Mouse (Mus musculus): Measurements from ENCODE around the gene Col25a1. TPM values are rescaled to one million over a fixed set of nuclear protein-coding genes. Genes with fewer than 3 reads are reported as not detected.

Col25a1 gene
- polyA plus RNA-seq, 1 experiment from 2014 or later, result 17.1 TPM

- ATAC-seq (ENCODE audit: low FRiP score, low TSS enrichment) (peak; percentile 93), DNase-seq (peak; percentile 91)
- H3K27ac ChIP-seq (replicated peaks; ENCODE audit: low read depth, low read length), result 0 out of 2 replicates have a peak overlapping the region, but pooled peaks have one; percentile 21
- H3K4me2 ChIP-seq (ENCODE audit: low read length), result peak overlapping the region; percentile 97
- no peaks in the 10 kb centered on the region for H3K27me3 ChIP-seq (ENCODE audit: control insufficient read depth, insufficient read depth, low read length)
- H3K4me3 ChIP-seq (replicated peaks; ENCODE audit: low read depth, low read length), result peak overlapping the region; percentile 47
- peaks cover 4% of the 10 kb centered on the region; the same call in 1 of the 2 replicates for H3K4me1 ChIP-seq (ENCODE audit: control insufficient read depth, insufficient read depth, low read length)
- no peaks in the 10 kb centered on the region for H3K36me3 ChIP-seq (ENCODE audit: control insufficient read depth, insufficient read depth, low read length)
- WGBS, result under 1% methylated on average over 40 of the region's 40 CpGs
- H3K9ac ChIP-seq (replicated peaks; ENCODE audit: low read length), result peak overlapping the region; percentile 50
- no peaks in the 10 kb centered on the region for H3K9me3 ChIP-seq (ENCODE audit: control insufficient read depth, low read length)
These were observed 49.1 kb downstream of the Col25a1 start for GRCm38 (mm10) chr3:130180181-130180940.

- WGBS, result under 1% methylated on average over 40 of the region's 40 CpGs
- H3K27ac ChIP-seq (replicated peaks; ENCODE audit: low read depth, low read length), result 0 out of 2 replicates have a peak overlapping the region, but pooled peaks have one; percentile 15
- ATAC-seq (ENCODE audit: low FRiP score, low TSS enrichment), result peak; percentile 60
These were observed 49.8 kb downstream of the Col25a1 start for GRCm38 (mm10) chr3:130180964-130181590.

GRCm38 (mm10) chr3:130181591-130181980, 50.3 kb downstream of the Col25a1 start:
- Histone ChIP-seq H3K9me3 (ENCODE audit: control insufficient read depth, low read length) (no peaks in the 10 kb centered on the region), H3K4me2 (ENCODE audit: low read length) (peak overlapping the region; percentile 97), H3K4me3 (replicated peaks; ENCODE audit: low read depth, low read length) (peak overlapping the region; percentile 47), H3K4me1 (ENCODE audit: control insufficient read depth, insufficient read depth, low read length) (peaks cover 4% of the 10 kb centered on the region; the same call in 1 of the 2 replicates), H3K27ac (replicated peaks; ENCODE audit: low read depth, low read length) (no peak overlapping the region), H3K9ac (replicated peaks; ENCODE audit: low read length) (no peak overlapping the region; the same call in 1 of the 2 replicates), H3K27me3 (ENCODE audit: control insufficient read depth, insufficient read depth, low read length) (no peaks in the 10 kb centered on the region), H3K36me3 (ENCODE audit: control insufficient read depth, insufficient read depth, low read length) (no peaks in the 10 kb centered on the region)
- ATAC-seq (ENCODE audit: low FRiP score, low TSS enrichment) (no peak), DNase-seq (no peak)
- WGBS, result 22% methylated on average over 8 of the region's 8 CpGs

More at GRCm38 (mm10) chr3:130180964-130181590, 49.8 kb downstream of the Col25a1 start:
- H3K9ac ChIP-seq (replicated peaks; ENCODE audit: low read length), result peak overlapping the region; percentile 50
- DNase-seq, result peak; percentile 58
- peaks cover 4% of the 10 kb centered on the region; the same call in 1 of the 2 replicates for H3K4me1 ChIP-seq (ENCODE audit: control insufficient read depth, insufficient read depth, low read length)
- H3K4me2 ChIP-seq (ENCODE audit: low read length), result peak overlapping the region; percentile 97
- H3K36me3 ChIP-seq (ENCODE audit: control insufficient read depth, insufficient read depth, low read length), result no peaks in the 10 kb centered on the region
- H3K27me3 ChIP-seq (ENCODE audit: control insufficient read depth, insufficient read depth, low read length), result no peaks in the 10 kb centered on the region
- peak overlapping the region; percentile 47 for H3K4me3 ChIP-seq (replicated peaks; ENCODE audit: low read depth, low read length)
- H3K9me3 ChIP-seq (ENCODE audit: control insufficient read depth, low read length), result no peaks in the 10 kb centered on the region

- H3K36me3 ChIP-seq (ENCODE audit: control insufficient read depth, insufficient read depth, low read length), result no peaks in the 10 kb centered on the region
- WGBS, result 79% methylated on average over 4 of the region's 4 CpGs
- DNase-seq, result no peak
- peak overlapping the region; percentile 10; the same call in 1 of the 2 replicates for H3K4me3 ChIP-seq (replicated peaks; ENCODE audit: low read depth, low read length)
- H3K4me2 ChIP-seq (ENCODE audit: low read length), result peak overlapping the region; percentile 97
- peaks cover 4% of the 10 kb centered on the region; the same call in 1 of the 2 replicates for H3K4me1 ChIP-seq (ENCODE audit: control insufficient read depth, insufficient read depth, low read length)
- no peaks in the 10 kb centered on the region for H3K9me3 ChIP-seq (ENCODE audit: control insufficient read depth, low read length)
- no peak overlapping the region for H3K9ac ChIP-seq (replicated peaks; ENCODE audit: low read length)
- no peaks in the 10 kb centered on the region for H3K27me3 ChIP-seq (ENCODE audit: control insufficient read depth, insufficient read depth, low read length)
- ATAC-seq (ENCODE audit: low FRiP score, low TSS enrichment), result no peak
- no peak overlapping the region for H3K27ac ChIP-seq (replicated peaks; ENCODE audit: low read depth, low read length)
These were observed 51.1 kb downstream of the Col25a1 start for GRCm38 (mm10) chr3:130182450-130182849.

GRCm38 (mm10) chr3:130185111-130185510, 53.8 kb downstream of the Col25a1 start:
- H3K9me3 ChIP-seq (ENCODE audit: control insufficient read depth, low read length), result no peaks in the 10 kb centered on the region
- no peaks in the 10 kb centered on the region for H3K27me3 ChIP-seq (ENCODE audit: control insufficient read depth, insufficient read depth, low read length)
- H3K4me1 ChIP-seq (ENCODE audit: control insufficient read depth, insufficient read depth, low read length), result peaks cover under 1% of the 10 kb centered on the region; the same call in 1 of the 2 replicates
- no peak overlapping the region for H3K4me3 ChIP-seq (replicated peaks; ENCODE audit: low read depth, low read length)
- H3K9ac ChIP-seq (replicated peaks; ENCODE audit: low read length), result no peak overlapping the region
- ATAC-seq (ENCODE audit: low FRiP score, low TSS enrichment) (no peak), DNase-seq (peak; percentile 60)
- no peak overlapping the region for H3K27ac ChIP-seq (replicated peaks; ENCODE audit: low read depth, low read length)
- H3K4me2 ChIP-seq (ENCODE audit: low read length), result no peak overlapping the region
- WGBS, result 59% methylated on average over 3 of the region's 3 CpGs
- no peaks in the 10 kb centered on the region for H3K36me3 ChIP-seq (ENCODE audit: control insufficient read depth, insufficient read depth, low read length)

- Histone ChIP-seq H3K4me1 (ENCODE audit: control insufficient read depth, insufficient read depth, low read length) (no peaks in the 10 kb centered on the region), H3K36me3 (ENCODE audit: control insufficient read depth, insufficient read depth, low read length) (no peaks in the 10 kb centered on the region), H3K9ac (replicated peaks; ENCODE audit: low read length) (no peak overlapping the region), H3K4me3 (replicated peaks; ENCODE audit: low read depth, low read length) (no peak overlapping the region), H3K4me2 (ENCODE audit: low read length) (no peak overlapping the region), H3K9me3 (ENCODE audit: control insufficient read depth, low read length) (no peaks in the 10 kb centered on the region), H3K27ac (replicated peaks; ENCODE audit: low read depth, low read length) (no peak overlapping the region), H3K27me3 (ENCODE audit: control insufficient read depth, insufficient read depth, low read length) (no peaks in the 10 kb centered on the region)
- ATAC-seq (ENCODE audit: low FRiP score, low TSS enrichment) (no peak), DNase-seq (no peak)
- 87% methylated on average over 5 of the region's 5 CpGs for WGBS
These were observed 56.3 kb downstream of the Col25a1 start for GRCm38 (mm10) chr3:130187588-130187987.

GRCm38 (mm10) chr3:130193450-130193849, 62.1 kb downstream of the Col25a1 start:
- H3K4me2 ChIP-seq (ENCODE audit: low read length), result no peak overlapping the region
- no peak overlapping the region for H3K27ac ChIP-seq (replicated peaks; ENCODE audit: low read depth, low read length)
- H3K4me1 ChIP-seq (ENCODE audit: control insufficient read depth, insufficient read depth, low read length), result no peaks in the 10 kb centered on the region
- no peaks in the 10 kb centered on the region for H3K36me3 ChIP-seq (ENCODE audit: control insufficient read depth, insufficient read depth, low read length)
- WGBS, result 91% methylated on average over 8 of the region's 8 CpGs
- H3K9me3 ChIP-seq (ENCODE audit: control insufficient read depth, low read length), result no peaks in the 10 kb centered on the region
- ATAC-seq (ENCODE audit: low FRiP score, low TSS enrichment) (no peak), DNase-seq (no peak)
- no peak overlapping the region for H3K4me3 ChIP-seq (replicated peaks; ENCODE audit: low read depth, low read length)
- H3K27me3 ChIP-seq (ENCODE audit: control insufficient read depth, insufficient read depth, low read length), result no peaks in the 10 kb centered on the region
- no peak overlapping the region for H3K9ac ChIP-seq (replicated peaks; ENCODE audit: low read length)

GRCm38 (mm10) chr3:130214631-130215030, 83.3 kb downstream of the Col25a1 start:
- WGBS, result 83% methylated on average over 11 of the region's 11 CpGs
- H3K27me3 ChIP-seq (ENCODE audit: control insufficient read depth, insufficient read depth, low read length), result no peaks in the 10 kb centered on the region
- 0 out of 2 replicates have a peak, but pooled peaks cover 10% of the 10 kb centered on the region for H3K4me1 ChIP-seq (ENCODE audit: control insufficient read depth, insufficient read depth, low read length)
- no peak for ATAC-seq (ENCODE audit: low FRiP score, low TSS enrichment)
- H3K4me3 ChIP-seq (replicated peaks; ENCODE audit: low read depth, low read length), result no peak overlapping the region
- no peaks in the 10 kb centered on the region for H3K9me3 ChIP-seq (ENCODE audit: control insufficient read depth, low read length)
- no peak overlapping the region for H3K4me2 ChIP-seq (ENCODE audit: low read length)
- no peaks in the 10 kb centered on the region for H3K36me3 ChIP-seq (ENCODE audit: control insufficient read depth, insufficient read depth, low read length)
- DNase-seq, result no peak
- H3K27ac ChIP-seq (replicated peaks; ENCODE audit: low read depth, low read length), result no peak overlapping the region
- H3K9ac ChIP-seq (replicated peaks; ENCODE audit: low read length), result no peak overlapping the region

All from midbrain, embryonic 14.5 days (tissue).